Mouse (Mus musculus) liver, embryonic 16.5 days (tissue): ENCODE results near the gene Clock. TPM values are rescaled to one million over a fixed set of nuclear protein-coding genes. Genes with fewer than 3 reads are reported as not detected.

Experiments
- ATAC-seq: fragments of 200-750 bp; cut with Nextera tagmentation; 2 replicates; pipeline ENCODE4 v1.8.0; 2017; ENCODE audit warnings: low read depth, mild to moderate bottlenecking, moderate number of reproducible peaks, moderate library complexity
- H3K27ac ChIP-seq: fragments of 300-500 bp; sonication (generic); 2 replicates; pipeline ENCODE4 v1.5.1; 2014; ENCODE audit warnings: mild to moderate bottlenecking, low read length
- H3K27me3 ChIP-seq: fragments of 300-500 bp; sonication (generic); 2 replicates; pipeline ENCODE4 v1.6.1; 2014; ENCODE audit warnings: low read depth, low read length, mixed read lengths; ENCODE audit not compliant: control insufficient read depth, insufficient read depth
- H3K36me3 ChIP-seq: fragments of 300-500 bp; sonication (generic); 2 replicates; pipeline ENCODE4 v1.6.1; 2014; ENCODE audit warnings: mild to moderate bottlenecking; ENCODE audit not compliant: control insufficient read depth, insufficient read depth
- H3K4me1 ChIP-seq: fragments of 300-500 bp; sonication (generic); 2 replicates; pipeline ENCODE4 v1.6.1; 2014; ENCODE audit warnings: low read depth, low read length, mixed read lengths; ENCODE audit not compliant: control insufficient read depth
- H3K4me2 ChIP-seq: fragments of 300-500 bp; sonication (generic); 2 replicates; pipeline ENCODE4 v1.6.1; 2014; ENCODE audit warnings: low read depth, low read length, mixed read lengths
- H3K4me3 ChIP-seq: fragments of 300-500 bp; sonication (generic); 2 replicates; pipeline ENCODE4 v1.5.1; 2014; ENCODE audit warnings: low read depth, mild to moderate bottlenecking, low read length
- H3K9ac ChIP-seq: fragments of 300-500 bp; sonication (generic); 2 replicates; pipeline ENCODE4 v1.6.1; 2014; ENCODE audit warnings: low read depth, low read length
- H3K9me3 ChIP-seq: fragments of 300-500 bp; sonication (generic); replicated peaks from 2 replicates; pipeline ENCODE4 v1.6.1; 2016; ENCODE audit warnings: low read length; ENCODE audit not compliant: control insufficient read depth
- WGBS: fragments of 180-500 bp; shearing (Covaris S2); extraction: QIAGEN DNeasy Blood & Tissue Kit; methylation state at CpG from one replicate; pipeline ENCODE4 v1.1.7; 2014; ENCODE audit not compliant: insufficient replicate concordance; 5-methylcytosine and 5-hydroxymethylcytosine counted together
- polyA plus RNA-seq: library from polyadenylated mRNA; unstranded; fragments of >200 nt; fragmentation: Nextera tagmentation; extraction: Ambion mirVana; gene quantifications from 2 replicates; pipeline ENCODE4 v1.2.1, GENCODE M21; 2015

Clock gene
- polyA plus RNA-seq, 1 experiment from 2014 or later: 2.5 TPM

DNA sequence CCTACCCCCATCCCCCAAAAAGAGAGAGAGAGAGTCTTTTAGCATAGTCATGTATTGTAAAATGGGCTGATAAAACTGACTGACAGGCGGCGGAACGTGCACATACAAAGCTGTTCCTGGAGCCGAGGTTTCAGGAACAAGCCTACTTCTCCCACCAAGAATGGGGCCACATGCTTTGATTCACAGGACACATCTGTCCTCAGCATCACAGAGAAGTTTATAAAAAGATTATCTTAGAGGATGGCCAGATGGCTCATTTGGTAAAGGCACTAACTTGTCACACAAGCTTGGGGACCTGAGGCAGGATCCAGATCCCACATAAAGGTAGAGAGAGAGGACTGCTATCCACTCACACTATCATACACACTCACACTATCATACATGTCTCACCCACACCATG is 20.5 kb upstream of the Clock start:
- ATAC-seq: no peak
- no peak overlapping the region for H3K4me2 ChIP-seq
- WGBS: 75% methylated on average over 4 of the region's 4 CpGs

DNA sequence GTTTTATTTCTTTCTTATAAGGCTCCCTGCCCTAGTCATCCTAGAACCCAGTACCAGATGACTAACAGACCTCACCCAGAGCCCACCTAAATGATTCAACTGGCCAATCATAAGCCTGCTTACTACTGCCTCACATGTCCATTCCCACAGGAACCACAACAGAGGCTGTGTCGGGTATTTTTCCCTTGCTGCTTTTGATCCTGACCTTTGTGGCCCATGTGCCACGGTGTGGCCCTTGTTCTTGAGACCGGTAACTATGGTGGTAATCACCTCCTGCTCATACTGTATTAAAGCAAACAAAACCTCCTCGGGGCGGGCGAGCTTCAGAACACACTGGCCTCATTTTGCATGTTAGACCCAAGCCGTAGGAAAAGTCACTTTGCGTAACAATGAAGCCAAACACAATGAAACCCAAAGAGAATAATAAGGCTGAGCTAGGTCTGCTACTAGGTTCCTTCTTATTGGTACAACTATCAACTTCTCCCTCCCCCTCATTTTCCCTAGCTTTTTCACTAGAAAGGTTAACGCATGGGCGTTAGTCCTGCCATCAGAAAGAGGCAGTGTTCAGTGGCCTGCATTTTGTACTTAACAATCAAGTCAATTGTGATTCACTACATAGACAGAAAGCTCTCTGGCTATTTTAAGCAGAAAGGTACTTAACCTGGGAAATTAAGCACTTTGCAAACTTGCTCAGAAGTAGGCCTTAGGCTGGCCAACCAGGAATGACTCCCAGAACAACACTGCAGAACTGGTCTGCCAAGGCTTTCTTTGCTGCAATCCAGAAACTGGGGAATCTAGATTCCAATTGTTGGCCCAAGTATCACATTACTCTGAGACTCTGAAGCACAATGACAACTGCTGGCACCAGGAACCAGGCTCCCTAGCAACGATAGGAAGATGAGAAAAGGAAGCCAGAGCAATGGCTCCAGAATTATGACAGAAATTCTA is 16.9 kb upstream of the Clock start:
- 56% methylated on average over 11 of the region's 11 CpGs for WGBS
- no peak for ATAC-seq
- Histone ChIP-seq H3K9me3 (no peaks in the 10 kb centered on the region), H3K4me1 (no peaks in the 10 kb centered on the region), H3K36me3 (no peaks in the 10 kb centered on the region), H3K4me2 (no peak overlapping the region), H3K27me3 (no peaks in the 10 kb centered on the region), H3K9ac (no peak overlapping the region), H3K27ac (no peak overlapping the region), H3K4me3 (no peak overlapping the region)

More for the DNA sequence above, 20.5 kb upstream of the Clock start:
- no peaks in the 10 kb centered on the region for H3K27me3 ChIP-seq
- no peaks in the 10 kb centered on the region for H3K36me3 ChIP-seq
- H3K9me3 ChIP-seq: no peaks in the 10 kb centered on the region
- no peak overlapping the region for H3K9ac ChIP-seq
- no peak overlapping the region for H3K27ac ChIP-seq
- H3K4me1 ChIP-seq: no peaks in the 10 kb centered on the region
- no peak overlapping the region for H3K4me3 ChIP-seq

DNA sequence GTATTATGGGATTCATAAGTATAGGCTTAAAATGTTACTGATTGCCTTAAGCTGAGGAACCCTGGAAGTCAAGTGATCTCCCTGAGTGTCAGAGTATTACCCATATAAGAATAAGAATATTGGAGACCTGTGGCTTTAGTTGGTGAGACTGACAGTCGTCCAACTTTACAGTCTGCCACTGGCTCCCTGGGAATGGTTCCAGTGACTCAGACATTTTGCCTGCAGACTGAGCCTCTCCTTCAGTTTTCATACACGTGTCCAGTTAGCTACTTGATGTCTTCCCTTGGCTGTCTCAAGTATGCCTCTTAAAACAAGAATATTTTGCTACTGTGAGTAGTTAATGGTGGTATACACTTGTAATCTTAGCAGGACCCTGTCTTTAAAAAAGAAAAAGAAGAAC is 3.6 kb upstream of the Clock start:
- H3K9ac ChIP-seq: no peak overlapping the region
- H3K4me3 ChIP-seq: no peak overlapping the region
- ATAC-seq: no peak
- peaks cover 16% of the 10 kb centered on the region for H3K27me3 ChIP-seq
- H3K9me3 ChIP-seq: no peaks in the 10 kb centered on the region
- no peaks in the 10 kb centered on the region for H3K36me3 ChIP-seq
- H3K4me1 ChIP-seq: peaks cover 4% of the 10 kb centered on the region
- H3K4me2 ChIP-seq: no peak overlapping the region
- H3K27ac ChIP-seq: no peak overlapping the region
- 40% methylated on average over 2 of the region's 2 CpGs for whole genome bisulfite sequencing

DNA sequence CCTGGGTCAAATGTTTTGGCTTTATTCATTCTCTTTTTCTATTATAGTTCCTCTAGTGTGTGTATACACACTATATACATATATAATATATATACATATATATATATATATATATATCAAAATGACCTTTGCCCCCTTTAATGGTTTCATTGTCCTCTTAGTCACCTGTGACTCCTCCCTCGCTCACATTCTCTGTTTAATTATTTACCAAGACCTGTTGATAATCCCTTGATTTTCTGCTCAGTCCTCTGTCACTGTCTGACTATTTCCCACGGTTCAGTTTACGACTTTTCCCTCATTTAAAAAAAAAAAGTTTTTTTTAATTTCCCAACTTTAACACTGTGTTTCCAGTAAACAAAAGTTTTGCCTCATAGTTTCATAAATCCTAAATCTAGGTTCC is 1.7 kb upstream of the Clock start:
- WGBS: 56% methylated on average over 3 of the region's 3 CpGs
- H3K4me3 ChIP-seq: no peak overlapping the region
- no peak overlapping the region for H3K4me2 ChIP-seq
- no peak for ATAC-seq
- H3K4me1 ChIP-seq: peaks cover 6% of the 10 kb centered on the region
- no peaks in the 10 kb centered on the region for H3K9me3 ChIP-seq
- no peak overlapping the region for H3K9ac ChIP-seq
- no peaks in the 10 kb centered on the region for H3K36me3 ChIP-seq
- H3K27me3 ChIP-seq: peaks cover 16% of the 10 kb centered on the region
- H3K27ac ChIP-seq: no peak overlapping the region

DNA sequence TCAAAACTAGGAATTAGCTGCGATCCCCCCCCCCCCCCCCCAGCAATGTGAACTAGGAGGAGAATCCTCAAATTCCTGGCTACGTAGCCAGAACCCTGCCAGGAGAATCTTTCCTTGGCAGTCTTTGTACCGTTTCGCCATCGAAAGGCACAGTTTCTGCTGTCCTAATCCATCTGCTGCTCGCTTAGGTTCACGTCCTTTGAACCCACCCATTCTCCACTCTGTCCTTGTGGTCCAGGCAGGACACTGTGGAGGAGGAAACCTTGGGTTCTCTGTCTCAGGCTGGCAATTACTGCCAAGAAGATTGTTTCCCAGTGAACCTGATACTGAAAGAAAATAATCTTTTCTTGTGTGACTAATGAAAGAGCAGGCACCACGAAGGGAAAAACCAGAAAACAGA is 1.0 kb upstream of the Clock start:
- no peak for ATAC-seq
- Histone ChIP-seq H3K4me1 (peaks cover 6% of the 10 kb centered on the region), H3K9ac (no peak overlapping the region), H3K27ac (no peak overlapping the region; the same call in 1 of the 2 replicates), H3K27me3 (peaks cover 16% of the 10 kb centered on the region), H3K36me3 (no peaks in the 10 kb centered on the region), H3K4me2 (peak overlapping the region; percentile 83), H3K9me3 (no peaks in the 10 kb centered on the region), H3K4me3 (peak overlapping the region; percentile 80)
- WGBS: 8% methylated on average over 8 of the region's 8 CpGs

DNA sequence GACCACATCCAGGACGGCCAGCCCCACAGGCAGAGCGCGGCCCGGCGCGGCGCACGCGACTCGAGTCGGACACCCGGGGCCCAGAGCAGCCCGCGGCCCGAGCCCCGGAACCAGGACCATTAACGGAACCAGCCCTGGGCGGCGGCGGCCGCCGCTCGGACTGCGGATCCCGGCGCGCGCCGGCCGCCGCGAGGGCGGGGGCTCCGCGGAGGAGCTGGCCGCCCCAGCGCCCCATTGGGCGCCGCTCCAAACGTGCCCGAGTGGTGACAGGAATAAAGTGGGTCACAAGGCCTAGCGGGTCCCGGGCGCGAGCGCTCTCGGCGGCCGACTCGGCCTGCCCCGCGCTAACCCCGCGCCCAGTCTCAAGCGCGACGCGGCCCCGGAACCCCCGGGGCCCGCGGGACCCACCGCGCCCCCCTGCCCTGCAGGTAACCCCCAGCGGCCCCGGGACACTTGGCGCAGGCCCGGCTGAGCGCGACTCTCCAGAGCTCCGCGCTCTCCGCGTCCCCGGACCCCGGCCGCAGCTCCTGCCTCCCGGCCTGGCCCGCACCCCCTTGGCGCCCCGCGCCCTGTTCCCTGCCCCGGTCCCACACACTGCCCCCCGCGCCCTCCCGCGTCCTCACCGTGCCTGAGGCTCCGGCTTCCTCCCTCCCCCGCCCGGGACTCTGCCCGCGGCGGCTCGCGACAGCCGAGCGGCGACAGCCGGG is 694 bp downstream of the Clock start:
- Histone ChIP-seq H3K36me3 (no peaks in the 10 kb centered on the region), H3K9ac (peak overlapping the region; percentile 74), H3K9me3 (no peaks in the 10 kb centered on the region), H3K4me1 (peaks cover 6% of the 10 kb centered on the region), H3K27ac (peak overlapping the region; percentile 81), H3K27me3 (peaks cover 16% of the 10 kb centered on the region), H3K4me3 (peak overlapping the region; percentile 80), H3K4me2 (peak overlapping the region; percentile 83)
- WGBS: under 1% methylated on average over 60 of the region's 100 CpGs
- peak; percentile 82 for ATAC-seq

DNA sequence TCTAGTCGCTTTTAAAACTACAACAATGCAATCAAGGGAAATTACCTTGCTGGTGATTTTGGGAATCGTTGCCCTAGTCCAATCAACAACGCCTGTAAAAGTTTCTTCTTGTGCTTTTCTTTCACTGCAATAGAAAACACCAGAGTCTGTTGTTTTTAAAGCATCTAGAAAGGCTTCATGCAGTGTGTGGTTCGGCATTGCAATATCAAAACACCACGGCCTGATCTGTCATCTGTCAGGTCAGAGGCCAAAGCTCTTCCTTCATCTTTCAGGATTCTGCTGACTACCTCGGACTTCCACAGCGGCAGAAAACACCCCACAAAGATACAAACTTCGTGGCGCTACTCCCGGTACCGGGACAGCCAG is 1.2 kb downstream of the Clock start:
- peak overlapping the region; percentile 61; the same call in 1 of the 2 replicates for H3K27ac ChIP-seq
- peak overlapping the region; percentile 83 for H3K4me2 ChIP-seq
- 5% methylated on average over 11 of the region's 11 CpGs for WGBS
- peak overlapping the region; percentile 74 for H3K9ac ChIP-seq
- H3K27me3 ChIP-seq: peaks cover 16% of the 10 kb centered on the region
- no peaks in the 10 kb centered on the region for H3K36me3 ChIP-seq
- no peak for ATAC-seq
- no peaks in the 10 kb centered on the region for H3K9me3 ChIP-seq
- H3K4me3 ChIP-seq: peak overlapping the region; percentile 80
- H3K4me1 ChIP-seq: peaks cover 6% of the 10 kb centered on the region

DNA sequence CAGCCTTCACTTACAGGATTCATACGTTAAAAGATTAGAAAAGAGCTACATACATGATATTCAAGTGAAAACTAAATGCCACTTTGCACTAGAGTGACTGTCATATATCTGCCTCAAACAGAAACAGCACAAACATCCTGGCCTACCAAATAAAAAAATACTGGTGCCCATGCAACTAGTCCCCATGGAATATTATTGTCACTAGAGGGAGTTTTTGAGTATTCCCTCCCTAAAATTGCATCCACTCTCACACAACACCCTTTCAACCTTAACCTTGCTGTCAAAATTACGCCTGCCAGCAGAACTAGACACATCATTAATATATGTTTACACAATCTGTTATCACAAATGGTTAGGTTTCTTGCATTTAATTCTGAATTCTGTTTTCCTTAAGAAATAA is 2.6 kb downstream of the Clock start:
- H3K9ac ChIP-seq: no peak overlapping the region
- no peak overlapping the region for H3K4me2 ChIP-seq
- peaks cover 16% of the 10 kb centered on the region for H3K27me3 ChIP-seq
- 64% methylated on average over 2 of the region's 2 CpGs for WGBS
- no peak overlapping the region for H3K4me3 ChIP-seq
- no peaks in the 10 kb centered on the region for H3K36me3 ChIP-seq
- peaks cover 6% of the 10 kb centered on the region for H3K4me1 ChIP-seq
- H3K27ac ChIP-seq: no peak overlapping the region
- no peaks in the 10 kb centered on the region for H3K9me3 ChIP-seq
- ATAC-seq: no peak

DNA sequence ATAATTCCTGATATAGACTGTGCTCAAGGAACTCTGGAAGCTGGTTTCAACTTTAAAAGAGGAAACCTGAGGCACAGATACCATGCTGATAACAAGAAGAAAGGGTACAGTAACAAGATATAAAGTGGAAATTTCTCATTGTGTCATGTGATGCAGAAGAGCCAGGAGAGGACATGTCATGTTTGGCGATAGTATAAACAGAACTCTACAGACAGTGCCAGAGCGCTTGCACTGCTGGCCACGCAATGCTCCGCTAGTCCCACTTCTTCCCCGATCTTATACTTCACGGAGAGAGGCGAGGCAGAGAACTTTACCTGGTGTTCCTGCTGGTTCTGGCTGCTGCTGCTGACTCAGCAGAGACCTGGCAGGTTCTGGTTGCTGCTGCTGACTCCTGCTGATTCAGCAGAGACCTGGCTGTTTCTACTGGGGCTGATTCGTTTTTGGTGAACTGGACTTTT is 15.3 kb downstream of the Clock start:
- no peak overlapping the region for H3K4me2 ChIP-seq
- H3K27me3 ChIP-seq: no peaks in the 10 kb centered on the region
- peaks cover 3% of the 10 kb centered on the region; the same call in 1 of the 2 replicates for H3K4me1 ChIP-seq
- no peaks in the 10 kb centered on the region for H3K36me3 ChIP-seq
- H3K27ac ChIP-seq: no peak overlapping the region
- no peak overlapping the region for H3K4me3 ChIP-seq
- no peaks in the 10 kb centered on the region for H3K9me3 ChIP-seq
- H3K9ac ChIP-seq: no peak overlapping the region
- WGBS: 71% methylated on average over 8 of the region's 8 CpGs
- ATAC-seq: no peak
